10 mouse cellular contexts compared by ENCODE assay signal in genomic region chr13:42987931-42988579, GRCm38 (mm10).
A peak's percentile ranks its signal among the peaks of the same experiment; 100 is the strongest.
DNase-seq lines count a peak whose midpoint lies in the region; ATAC-seq and TF ChIP-seq lines count a peak whose summit lies in the region.
"Had no signal": no experiment of that assay in that cellular context is flagged by ENCODE, and none has a peak within 500 bp of the region (broad histone marks: within the 10 kb centered on the region; RNA-seq: fewer than 3 reads in every experiment).

No protein-coding gene starts in this region.

- 5% methylated on average over 5 of the region's 5 CpGs for WGBS in cerebellum, adult 2 months

- peaks cover 24% of the 10 kb centered on the region for H3K4me1 ChIP-seq in cerebellum, adult 2 months (ENCODE audit: control insufficient read depth, insufficient read depth, low read length)
- H3K4me1 ChIP-seq: liver, embryonic 13.5 days had no signal

- H3K27me3 ChIP-seq in cerebellum, adult 2 months (ENCODE audit: control insufficient read depth, insufficient read depth, low read length), result no peaks in the 10 kb centered on the region; the same call in 1 of the 2 replicates
- H3K27me3 ChIP-seq: liver, embryonic 13.5 days; neural tube, embryonic 13.5 days had no signal

- peak; percentile 32 to 43 for DNase-seq in frontal cortex, postnatal 10 days (ENCODE audit: low spot score in 2 of 2)
- peak; percentile 40 for DNase-seq in lung, postnatal 10 days
- DNase-seq in lung, postnatal 25 days (ENCODE audit: low spot score), result no peak
- peak; percentile 86 to 94 for DNase-seq in cerebellum, adult 2 months
- peak; percentile 57 to 65 for DNase-seq in kidney, postnatal 4 days
- DNase-seq in B cell, adult 2 months, result no peak
- DNase-seq: liver, embryonic 13.5 days had no signal

- no peak for TF ChIP-seq POLR2A in cerebellum, adult 2 months (IDR thresholded peaks at IDR 0.05; ENCODE audit: borderline replicate concordance, insufficient read depth, low read length)

- no peak for ATAC-seq in frontal cortex, adult (ENCODE audit: low TSS enrichment)
- no peak for ATAC-seq in granulocyte monocyte progenitor cell, adult 5-6 weeks (replicated peaks; ENCODE audit: poor library complexity, severe bottlenecking)

- TF ChIP-seq CTCF in cerebellum, adult 2 months (IDR thresholded peaks at IDR 0.05; ENCODE audit: borderline replicate concordance, insufficient read depth, low read depth, low read length), result no peak

- H3K27ac ChIP-seq in cerebellum, adult 2 months (ENCODE audit: insufficient read depth, low read length), result peak overlapping the region; percentile 78
- H3K27ac ChIP-seq: liver, embryonic 13.5 days; neural tube, embryonic 13.5 days had no signal

- H3K4me3 ChIP-seq in cerebellum, adult 2 months (replicated peaks; ENCODE audit: insufficient read depth, low read depth, low read length), result no peak overlapping the region
- H3K4me3 ChIP-seq: liver, embryonic 13.5 days; neural tube, embryonic 13.5 days had no signal

Comparison
In these comparisons a context has a peak if more than half of its experiments do, and no peak if none do; other contexts are left out.
1. DNase-seq: peak in frontal cortex, postnatal 10 days (2 of 2), lung, postnatal 10 days (single experiment), cerebellum, adult 2 months (2 of 2) and kidney, postnatal 4 days (2 of 2); none in lung, postnatal 25 days (single experiment) and B cell, adult 2 months (0 of 2).